Mouse (Mus musculus) thymus, postnatal 36 days (tissue): ENCODE results near the gene March4.

Experiments used
- DNase-seq, 2 experiments: peaks; one replicate each; pipeline ENCODE4 v3.0.0; 2022; ENCODE audit warnings: mixed read lengths in 2 of 2

March4 gene

GRCm38 (mm10) chr1:72379752-72380353, 156.9 kb downstream of the March4 start:
- DNase-seq, result no peak

GRCm38 (mm10) chr1:72378151-72378550, 158.6 kb downstream of the March4 start:
- DNase-seq, result no peak
